Comparison of ENCODE assay signal across 22 mouse cellular contexts in genomic region chr10:70996051-70996450, GRCm38 (mm10).
"Had no signal": no experiment of that assay in that cellular context is flagged by ENCODE, and none has a peak within 500 bp of the region (broad histone marks: within the 10 kb centered on the region; RNA-seq: fewer than 3 reads in every experiment).

No protein-coding gene starts in this region.

- H3K9me3 ChIP-seq: limb, embryonic 12.5 days; limb, embryonic 15.5 days; liver, embryonic 12.5 days; liver, embryonic 15.5 days; lung, embryonic 15.5 days; neural tube, embryonic 12.5 days; neural tube, embryonic 15.5 days had no signal

- ATAC-seq: liver, embryonic 12.5 days had no signal

- H3K4me1 ChIP-seq: limb, embryonic 12.5 days; liver, embryonic 12.5 days; liver, embryonic 15.5 days; lung, embryonic 15.5 days; neural tube, embryonic 12.5 days had no signal

- H3K4me3 ChIP-seq: limb, embryonic 12.5 days; limb, embryonic 15.5 days; liver, embryonic 12.5 days; liver, embryonic 15.5 days; lung, embryonic 15.5 days; neural tube, embryonic 12.5 days; neural tube, embryonic 15.5 days had no signal

- H3K36me3 ChIP-seq: limb, embryonic 12.5 days; limb, embryonic 15.5 days; liver, embryonic 12.5 days; liver, embryonic 15.5 days; lung, embryonic 15.5 days; neural tube, embryonic 12.5 days; neural tube, embryonic 15.5 days had no signal

- H3K27ac ChIP-seq: limb, embryonic 12.5 days; limb, embryonic 15.5 days; liver, embryonic 12.5 days; liver, embryonic 15.5 days; lung, embryonic 15.5 days; neural tube, embryonic 12.5 days; neural tube, embryonic 15.5 days; stomach, postnatal 0 days had no signal

- H3K9ac ChIP-seq: limb, embryonic 12.5 days; limb, embryonic 15.5 days; liver, embryonic 12.5 days; liver, embryonic 15.5 days; lung, embryonic 15.5 days; neural tube, embryonic 12.5 days; neural tube, embryonic 15.5 days had no signal

- H3K27me3 ChIP-seq: limb, embryonic 12.5 days; limb, embryonic 15.5 days; liver, embryonic 12.5 days; liver, embryonic 15.5 days; lung, embryonic 15.5 days; neural tube, embryonic 12.5 days; neural tube, embryonic 15.5 days had no signal

- DNase-seq: kidney, postnatal 14 days; kidney, postnatal 4 days; left cerebral cortex, postnatal 4 days; lung, adult 18-20 months; lung, postnatal 10 days; lung, postnatal 36 days; midbrain, embryonic 14.5 days; right cerebral cortex, adult 18-20 months; right cerebral cortex, postnatal 14 days; right cerebral cortex, postnatal 4 days; thymus, adult 2 months; thymus, postnatal 14 days; thymus, postnatal 4 days had no signal

- H3K4me2 ChIP-seq: limb, embryonic 12.5 days; limb, embryonic 15.5 days; liver, embryonic 12.5 days; liver, embryonic 15.5 days; lung, embryonic 15.5 days; midbrain, embryonic 11.5 days; neural tube, embryonic 12.5 days; neural tube, embryonic 15.5 days had no signal
